Mouse (Mus musculus): ENCODE measurements around the gene Itm2c. TPM values are rescaled to one million over a fixed set of nuclear protein-coding genes. Genes with fewer than 3 reads are reported as not detected.
A peak's percentile ranks its signal among the peaks of the same experiment; 100 is the strongest.

Itm2c gene
- polyA plus RNA-seq, 1 experiment from 2014 or later: 131 TPM

DNA sequence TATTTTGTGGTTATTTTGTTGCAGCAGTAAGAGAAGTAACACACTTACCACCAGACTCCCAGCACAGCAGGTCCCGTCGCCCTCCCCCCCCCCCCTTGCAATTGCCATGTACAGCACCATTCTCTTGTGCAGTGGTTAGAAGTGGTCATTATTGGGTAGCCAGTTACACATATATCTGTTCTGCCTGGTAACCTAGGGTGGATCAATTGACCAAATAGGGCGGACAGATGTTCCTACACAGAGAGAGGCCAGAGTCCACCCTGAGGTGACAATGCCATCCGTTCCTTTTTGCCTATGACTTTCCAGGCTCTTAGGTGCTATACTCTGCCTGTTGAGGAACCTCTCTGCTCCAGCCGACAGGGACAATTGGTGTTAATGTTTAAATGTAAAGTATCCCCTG, 31.1 kb downstream of the Itm2c start:
- Histone ChIP-seq H3K27ac (no peak overlapping the region), H3K36me3 (no peaks in the 10 kb centered on the region), H3K4me2 (replicated peaks) (no peak overlapping the region), H3K4me1 (peaks cover 27% of the 10 kb centered on the region; the same call in 1 of the 2 replicates), H3K9ac (no peak overlapping the region), H3K4me3 (no peak overlapping the region), H3K9me3 (0 out of 2 replicates have a peak, but pooled peaks cover 3% of the 10 kb centered on the region), H3K27me3 (replicated peaks) (peaks cover 4% of the 10 kb centered on the region; the same call in 1 of the 2 replicates)
- no peak for ATAC-seq (ENCODE audit: low FRiP score, low read depth)
- WGBS: 79% methylated on average over 5 of the region's 5 CpGs

DNA sequence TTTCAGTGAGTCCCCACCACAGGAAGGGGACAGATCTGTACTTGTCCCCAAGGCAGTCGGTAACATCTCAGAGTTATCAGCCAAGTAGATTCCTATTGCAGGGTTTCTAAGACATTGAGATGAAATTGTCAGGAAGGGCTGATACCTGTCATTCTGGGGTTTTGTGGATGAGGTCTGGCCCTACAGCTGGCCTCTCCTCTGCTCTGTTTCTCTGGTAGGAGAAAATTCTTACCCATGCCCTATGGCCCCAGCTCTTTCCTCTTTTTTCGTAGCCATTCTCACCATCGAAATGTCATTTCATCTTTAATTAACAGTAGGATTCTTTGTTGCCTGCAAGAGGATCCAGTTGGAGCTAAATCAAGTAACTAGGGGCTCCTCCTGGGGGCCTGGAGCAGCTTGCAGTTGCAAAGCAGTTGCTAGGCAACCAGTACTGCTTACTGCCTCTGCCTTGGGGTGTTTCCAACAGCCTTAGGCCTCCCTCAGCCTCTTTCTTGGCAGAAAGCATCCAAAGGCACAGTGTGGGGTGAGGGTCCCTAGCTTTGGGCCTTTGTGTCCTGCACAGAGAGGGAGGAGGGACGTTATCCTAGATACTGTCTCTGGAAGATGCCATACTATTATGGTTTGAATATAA, 34.1 kb downstream of the Itm2c start, which contains the start of gene 4933407L21Rik:
4933407L21Rik (plus strand) TSS at position 427 of the 631 bp plus-strand sequence.
- H3K4me2 ChIP-seq (replicated peaks): no peak within 1 kb of the TSS
- WGBS: 37% methylated on average over 4 of the region's 4 CpGs

DNA sequence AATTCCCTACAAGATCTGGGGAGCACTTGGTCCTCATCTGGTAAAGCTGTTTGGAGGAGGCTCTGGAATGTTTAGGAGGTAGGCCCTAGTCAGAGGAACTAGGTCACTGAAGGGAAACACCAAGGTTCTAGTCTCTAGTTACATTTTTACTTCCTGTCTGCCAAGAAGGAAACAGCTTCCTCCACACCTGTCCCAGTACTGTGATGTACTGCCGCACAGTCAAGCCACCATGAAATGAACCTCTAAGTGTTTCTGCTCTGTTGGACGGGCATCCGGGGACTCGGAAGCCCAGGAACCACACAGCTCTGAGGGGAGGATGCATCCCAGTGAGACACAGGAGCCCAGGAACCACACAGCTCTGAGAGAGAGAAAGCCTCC, 34.6 kb downstream of the Itm2c start:
- ATAC-seq (ENCODE audit: low FRiP score, low read depth): peak; percentile 18

More for the DNA sequence above, 34.1 kb downstream of the Itm2c start, which contains the start of gene 4933407L21Rik:
- no peaks in the 10 kb centered on the region for H3K9me3 ChIP-seq
- no peak within 1 kb of the TSS for H3K4me3 ChIP-seq
- no peaks in the 10 kb centered on the region for H3K36me3 ChIP-seq
- peaks cover 26% of the 10 kb centered on the region for H3K4me1 ChIP-seq
- H3K9ac ChIP-seq: no peak within 1 kb of the TSS
- no peaks in the 10 kb centered on the region; the same call in 1 of the 2 replicates for H3K27me3 ChIP-seq (replicated peaks)
- ATAC-seq (ENCODE audit: low FRiP score, low read depth): peak; percentile 83
- peak within 1 kb of the TSS; percentile 37 for H3K27ac ChIP-seq

DNA sequence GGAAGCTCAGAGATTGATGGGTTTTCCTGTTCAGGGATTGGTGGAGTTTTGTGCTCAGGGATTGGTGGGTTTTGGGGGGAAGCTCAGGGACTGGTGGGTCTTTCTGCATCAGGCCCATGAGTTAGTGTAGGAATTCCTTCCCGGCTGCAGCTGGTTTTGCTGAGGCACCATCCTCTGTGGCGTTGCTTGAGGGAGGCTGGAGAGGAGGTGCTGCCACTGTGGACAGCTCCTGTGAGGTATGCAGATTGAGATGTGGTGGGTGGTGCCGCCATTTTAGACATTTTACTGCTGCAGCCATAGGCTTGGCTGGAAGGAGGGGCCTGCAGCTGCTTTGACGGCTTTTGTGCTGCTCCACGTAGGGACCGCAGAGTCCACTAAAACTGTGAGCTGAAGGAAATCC, 35.3 kb downstream of the Itm2c start:
- WGBS: 86% methylated on average over 6 of the region's 6 CpGs
- no peak overlapping the region for H3K9ac ChIP-seq
- no peak overlapping the region for H3K4me2 ChIP-seq (replicated peaks)
- H3K9me3 ChIP-seq: no peaks in the 10 kb centered on the region
- H3K27ac ChIP-seq: no peak overlapping the region
- no peak for ATAC-seq (ENCODE audit: low FRiP score, low read depth)
- H3K36me3 ChIP-seq: no peaks in the 10 kb centered on the region
- no peaks in the 10 kb centered on the region for H3K27me3 ChIP-seq (replicated peaks)
- H3K4me1 ChIP-seq: peaks cover 39% of the 10 kb centered on the region
- no peak overlapping the region for H3K4me3 ChIP-seq

More for the DNA sequence above, 34.6 kb downstream of the Itm2c start:
- WGBS: 41% methylated on average over 4 of the region's 4 CpGs
- Histone ChIP-seq H3K4me3 (no peak overlapping the region), H3K4me2 (replicated peaks) (no peak overlapping the region), H3K9me3 (no peaks in the 10 kb centered on the region), H3K27ac (peak overlapping the region; percentile 1; the same call in 1 of the 2 replicates), H3K9ac (no peak overlapping the region), H3K36me3 (no peaks in the 10 kb centered on the region), H3K27me3 (replicated peaks) (no peaks in the 10 kb centered on the region), H3K4me1 (peaks cover 32% of the 10 kb centered on the region)

DNA sequence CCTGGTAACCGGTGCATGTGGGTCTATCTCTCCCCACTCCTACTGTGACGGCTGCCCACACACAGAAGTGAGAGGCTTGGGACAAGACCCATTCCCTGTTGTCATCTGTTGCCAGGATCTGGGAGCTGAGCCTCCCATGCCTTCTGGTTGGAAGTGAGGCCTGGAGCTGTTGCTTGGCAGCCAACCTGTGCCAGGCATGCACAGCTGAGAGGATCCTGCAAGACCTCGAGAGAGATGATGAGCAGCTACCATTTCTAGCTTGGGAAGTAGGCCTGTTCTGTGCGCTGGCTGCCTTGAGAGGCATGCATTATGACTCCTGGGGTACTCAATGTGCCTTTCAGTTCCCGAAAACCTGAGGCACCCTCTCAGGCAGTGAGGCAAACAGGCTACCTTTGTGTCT, 37.1 kb downstream of the Itm2c start:
- H3K27me3 ChIP-seq (replicated peaks): no peaks in the 10 kb centered on the region
- H3K4me1 ChIP-seq: peaks cover 44% of the 10 kb centered on the region
- no peak overlapping the region for H3K4me2 ChIP-seq (replicated peaks)
- no peak for ATAC-seq (ENCODE audit: low FRiP score, low read depth)
- WGBS: 85% methylated on average over 5 of the region's 5 CpGs
- no peaks in the 10 kb centered on the region for H3K36me3 ChIP-seq
- H3K9ac ChIP-seq: no peak overlapping the region
- H3K4me3 ChIP-seq: no peak overlapping the region
- H3K27ac ChIP-seq: no peak overlapping the region
- no peaks in the 10 kb centered on the region for H3K9me3 ChIP-seq

DNA sequence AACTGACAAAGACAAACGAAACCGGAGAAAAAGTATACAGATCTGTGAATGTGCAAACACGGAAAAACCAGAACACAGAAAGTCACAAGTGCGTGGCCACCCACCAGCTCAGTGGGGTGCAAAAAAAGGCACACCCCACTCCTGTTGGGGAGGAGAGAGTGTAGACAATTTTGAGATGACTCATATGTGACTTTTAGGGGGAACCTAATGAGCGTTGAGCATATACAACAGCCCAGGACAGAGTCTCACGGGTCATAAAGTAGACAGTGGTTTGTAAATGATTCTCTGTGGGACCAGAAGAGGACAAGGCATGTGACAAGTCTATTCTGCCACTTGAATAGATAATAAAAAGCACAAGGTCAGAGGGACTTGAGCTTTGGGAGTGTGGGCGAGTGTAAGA, 39.1 kb downstream of the Itm2c start:
- Histone ChIP-seq H3K36me3 (no peaks in the 10 kb centered on the region), H3K9ac (no peak overlapping the region), H3K27ac (no peak overlapping the region; the same call in 1 of the 2 replicates), H3K9me3 (no peaks in the 10 kb centered on the region), H3K4me2 (replicated peaks) (peak overlapping the region; percentile 53), H3K4me3 (no peak overlapping the region), H3K4me1 (peaks cover 36% of the 10 kb centered on the region), H3K27me3 (replicated peaks) (no peaks in the 10 kb centered on the region)
- ATAC-seq (ENCODE audit: low FRiP score, low read depth): peak; percentile 10; the same call in 1 of the 2 replicates
- WGBS: 4% methylated on average over 7 of the region's 7 CpGs

DNA sequence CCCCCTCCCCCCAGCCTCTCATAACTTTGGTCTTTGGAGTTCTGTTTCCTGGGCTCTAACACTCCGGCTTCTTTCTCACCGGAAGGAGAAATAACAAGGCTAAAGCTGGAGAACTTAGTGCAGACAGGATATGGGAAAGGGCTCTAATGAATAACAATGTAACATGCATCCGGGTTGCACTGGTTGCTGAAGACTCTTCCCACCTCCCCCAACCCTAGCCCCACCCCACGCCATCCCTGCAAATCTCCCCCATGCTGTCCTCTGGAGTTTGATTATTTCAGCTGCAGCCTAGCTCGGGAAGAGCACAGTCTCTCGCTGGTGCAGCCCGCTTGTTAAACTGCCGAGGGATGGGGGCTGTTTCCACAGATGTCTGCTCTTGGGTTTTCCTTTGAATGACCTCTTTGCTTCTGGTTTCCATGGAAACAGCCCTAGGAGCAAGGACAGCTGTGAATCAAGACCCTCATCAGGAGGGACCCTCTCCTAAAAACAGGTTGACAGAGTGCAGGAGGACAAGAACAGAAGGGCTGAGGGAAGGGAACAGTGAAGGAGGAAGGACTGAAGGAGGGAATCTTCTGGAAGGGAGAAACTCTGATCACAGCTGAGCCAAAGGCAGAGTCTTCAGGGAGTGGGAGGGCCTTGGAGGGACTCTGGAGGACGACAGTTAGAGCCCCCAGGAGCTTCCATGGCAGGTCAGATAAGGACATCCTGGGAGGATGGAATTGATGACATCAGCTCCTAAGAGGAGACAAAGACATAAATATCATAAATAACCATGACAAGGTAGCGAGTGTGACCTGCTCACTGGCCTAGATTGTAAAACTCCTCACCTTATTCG, 39.8 kb downstream of the Itm2c start:
- Histone ChIP-seq H3K4me3 (no peak overlapping the region), H3K9ac (no peak overlapping the region), H3K36me3 (no peaks in the 10 kb centered on the region), H3K4me1 (peaks cover 30% of the 10 kb centered on the region), H3K9me3 (no peaks in the 10 kb centered on the region), H3K27me3 (replicated peaks) (no peaks in the 10 kb centered on the region), H3K4me2 (replicated peaks) (peak overlapping the region; percentile 53), H3K27ac (no peak overlapping the region; the same call in 1 of the 2 replicates)
- WGBS: 3% methylated on average over 11 of the region's 11 CpGs
- ATAC-seq (ENCODE audit: low FRiP score, low read depth): peak; percentile 67

DNA sequence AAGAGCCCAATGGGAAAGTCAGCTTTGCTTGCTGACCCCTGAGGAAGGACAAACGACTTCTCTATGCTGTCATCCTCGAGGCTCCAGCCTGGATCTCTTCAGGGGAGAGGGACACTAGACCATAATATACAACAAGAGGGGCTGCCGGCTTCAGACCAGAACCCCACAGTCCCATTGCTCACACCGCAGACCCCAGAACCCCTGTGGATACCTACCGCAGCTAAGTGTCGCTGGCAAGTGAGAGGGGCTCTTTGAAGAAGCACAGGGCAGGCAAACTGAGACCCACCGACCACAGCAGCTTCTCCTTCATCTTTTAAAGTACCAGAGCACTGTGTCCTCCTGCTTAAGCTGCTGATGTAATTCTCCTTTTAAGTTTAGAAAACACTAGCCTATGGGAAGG, 40.5 kb downstream of the Itm2c start:
- Histone ChIP-seq H3K4me1 (peaks cover 26% of the 10 kb centered on the region), H3K4me3 (no peak overlapping the region), H3K36me3 (no peaks in the 10 kb centered on the region), H3K9ac (no peak overlapping the region), H3K4me2 (replicated peaks) (no peak overlapping the region), H3K9me3 (no peaks in the 10 kb centered on the region), H3K27ac (no peak overlapping the region), H3K27me3 (replicated peaks) (no peaks in the 10 kb centered on the region)
- ATAC-seq (ENCODE audit: low FRiP score, low read depth): peak; percentile 21
- WGBS: 4% methylated on average over 7 of the region's 7 CpGs

DNA sequence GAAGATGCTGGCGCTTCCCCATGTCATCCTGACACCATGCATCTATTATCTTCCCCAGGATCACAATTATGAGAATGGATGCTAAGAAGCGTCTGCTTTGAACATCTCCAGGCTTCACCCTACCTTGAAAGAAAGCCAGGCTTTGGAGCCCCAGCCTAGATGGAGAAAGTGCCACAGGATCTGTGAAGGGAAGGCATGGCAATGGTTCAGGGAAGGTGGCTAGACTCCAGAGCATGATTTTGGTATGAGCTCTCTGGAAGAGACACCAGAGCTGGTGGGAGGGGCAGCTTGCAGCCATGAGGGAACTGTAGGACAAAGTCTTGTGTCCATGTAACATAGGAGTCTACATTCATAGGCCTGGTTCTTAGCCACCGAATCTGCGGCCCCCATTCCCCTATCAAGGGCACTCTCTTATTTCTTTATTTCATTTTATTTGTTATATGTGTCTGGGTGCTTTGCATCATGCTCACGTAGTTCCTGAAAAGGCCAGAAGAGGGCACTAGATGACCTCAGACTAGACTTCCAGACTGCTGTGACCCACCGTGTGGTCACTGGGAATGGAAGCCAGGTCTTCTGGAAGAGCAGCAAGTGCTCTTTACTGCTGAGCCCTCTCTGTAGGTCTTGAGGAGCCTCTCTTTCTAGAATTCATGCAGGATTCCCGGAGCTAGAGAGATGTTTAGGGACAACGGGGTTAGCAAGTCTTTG, 41.2 kb downstream of the Itm2c start:
- 55% methylated on average over 8 of the region's 8 CpGs for WGBS
- no peak for ATAC-seq (ENCODE audit: low FRiP score, low read depth)
- no peak overlapping the region for H3K4me3 ChIP-seq

DNA sequence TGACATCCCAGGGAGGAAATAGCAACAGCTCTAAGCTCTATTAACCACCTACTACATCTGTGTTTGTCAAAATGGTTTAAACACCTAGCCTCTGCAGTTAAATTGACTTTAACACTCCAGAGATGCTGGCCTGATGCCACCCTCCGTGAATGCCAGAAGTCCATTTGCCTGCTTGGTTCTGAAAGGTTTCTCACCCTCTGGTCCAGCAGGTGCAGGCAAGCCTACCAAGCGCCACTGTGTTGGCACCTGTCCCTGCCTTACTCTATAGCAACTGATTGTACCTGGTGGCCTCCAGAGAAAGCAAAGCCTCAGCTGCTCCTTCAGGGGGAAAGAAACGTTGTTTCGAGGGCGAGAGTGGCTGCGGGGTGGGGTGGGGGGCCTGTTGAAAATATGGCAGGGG, 42.2 kb downstream of the Itm2c start:
- Histone ChIP-seq H3K4me2 (replicated peaks) (no peak overlapping the region), H3K9ac (no peak overlapping the region), H3K27ac (no peak overlapping the region), H3K9me3 (no peaks in the 10 kb centered on the region), H3K4me1 (peaks cover 26% of the 10 kb centered on the region), H3K27me3 (replicated peaks) (no peaks in the 10 kb centered on the region), H3K36me3 (no peaks in the 10 kb centered on the region), H3K4me3 (no peak overlapping the region)
- ATAC-seq (ENCODE audit: low FRiP score, low read depth): no peak
- 85% methylated on average over 6 of the region's 6 CpGs for WGBS

More for the DNA sequence above, 41.2 kb downstream of the Itm2c start:
- H3K4me2 ChIP-seq (replicated peaks): no peak overlapping the region
- H3K4me1 ChIP-seq: peaks cover 26% of the 10 kb centered on the region
- no peak overlapping the region for H3K27ac ChIP-seq
- H3K27me3 ChIP-seq (replicated peaks): no peaks in the 10 kb centered on the region
- no peaks in the 10 kb centered on the region for H3K9me3 ChIP-seq
- H3K9ac ChIP-seq: no peak overlapping the region
- H3K36me3 ChIP-seq: no peaks in the 10 kb centered on the region

DNA sequence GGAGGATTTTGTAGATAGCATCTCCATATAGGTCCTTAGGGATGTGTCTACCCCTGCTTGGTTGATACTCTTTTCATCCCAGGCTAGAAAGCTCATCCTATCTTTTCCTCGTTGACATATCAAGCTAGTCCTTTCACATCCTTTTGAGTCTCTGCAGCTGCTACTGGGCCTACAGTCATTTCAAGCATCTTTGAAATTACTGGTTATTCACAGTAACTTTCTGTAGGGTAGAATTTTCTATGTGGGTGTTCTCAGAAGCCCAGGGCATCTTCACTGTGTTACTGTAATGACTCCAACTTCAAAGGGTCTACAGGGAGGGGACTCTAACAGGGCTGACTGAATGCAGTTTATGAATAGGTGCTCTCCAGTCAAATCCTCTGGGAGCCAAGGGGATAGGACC, 43.2 kb downstream of the Itm2c start:
- H3K4me1 ChIP-seq: peaks cover 25% of the 10 kb centered on the region
- H3K4me3 ChIP-seq: no peak overlapping the region
- 76% methylated on average over 1 of the region's 1 CpGs for WGBS
- no peaks in the 10 kb centered on the region for H3K36me3 ChIP-seq
- no peaks in the 10 kb centered on the region for H3K9me3 ChIP-seq
- H3K27me3 ChIP-seq (replicated peaks): no peaks in the 10 kb centered on the region
- no peak for ATAC-seq (ENCODE audit: low FRiP score, low read depth)
- H3K9ac ChIP-seq: no peak overlapping the region
- no peak overlapping the region for H3K27ac ChIP-seq
- no peak overlapping the region for H3K4me2 ChIP-seq (replicated peaks)

DNA sequence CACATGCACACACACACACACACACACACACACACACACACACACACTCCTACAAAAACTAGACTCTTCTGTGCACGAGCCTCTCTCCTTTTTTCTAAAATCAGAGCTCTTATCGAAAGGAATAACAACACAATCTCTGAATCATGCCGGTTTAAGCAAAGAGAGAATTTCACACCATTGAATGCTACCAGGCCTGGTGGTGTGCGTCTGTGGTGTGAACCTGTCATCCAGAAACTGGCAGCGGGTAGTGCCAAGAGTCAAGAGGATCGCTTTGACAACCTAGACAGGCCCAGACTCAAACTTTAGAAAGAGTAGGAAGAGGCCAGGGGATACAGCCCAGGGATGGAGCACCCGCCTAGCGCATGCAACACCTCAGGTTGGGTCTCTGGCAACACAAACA, 48.2 kb downstream of the Itm2c start:
- Histone ChIP-seq H3K9ac (no peak overlapping the region), H3K9me3 (no peaks in the 10 kb centered on the region), H3K4me1 (no peaks in the 10 kb centered on the region), H3K27ac (no peak overlapping the region), H3K4me2 (replicated peaks) (no peak overlapping the region), H3K4me3 (no peak overlapping the region), H3K27me3 (replicated peaks) (no peaks in the 10 kb centered on the region), H3K36me3 (no peaks in the 10 kb centered on the region)
- WGBS: 86% methylated on average over 8 of the region's 8 CpGs
- ATAC-seq (ENCODE audit: low FRiP score, low read depth): no peak

All from neural tube, embryonic 12.5 days (tissue).